Mouse (Mus musculus) megakaryocyte-erythroid progenitor cell, adult 5 weeks (primary cell): ENCODE measurements around the gene Dclk3. TPM values are rescaled to one million over a fixed set of nuclear protein-coding genes. Genes with fewer than 3 reads are reported as not detected.

ENCODE experiments used
- polyA plus RNA-seq: library from polyadenylated mRNA; stranded (reverse); fragments of >175 nt; gene quantifications from 2 replicates; pipeline ENCODE4 v1.2.3, GENCODE M21; 2012

Gene Dclk3
- polyA plus RNA-seq, result 0.02 TPM in 1 of 2 replicates, not detected in the other

DNA sequence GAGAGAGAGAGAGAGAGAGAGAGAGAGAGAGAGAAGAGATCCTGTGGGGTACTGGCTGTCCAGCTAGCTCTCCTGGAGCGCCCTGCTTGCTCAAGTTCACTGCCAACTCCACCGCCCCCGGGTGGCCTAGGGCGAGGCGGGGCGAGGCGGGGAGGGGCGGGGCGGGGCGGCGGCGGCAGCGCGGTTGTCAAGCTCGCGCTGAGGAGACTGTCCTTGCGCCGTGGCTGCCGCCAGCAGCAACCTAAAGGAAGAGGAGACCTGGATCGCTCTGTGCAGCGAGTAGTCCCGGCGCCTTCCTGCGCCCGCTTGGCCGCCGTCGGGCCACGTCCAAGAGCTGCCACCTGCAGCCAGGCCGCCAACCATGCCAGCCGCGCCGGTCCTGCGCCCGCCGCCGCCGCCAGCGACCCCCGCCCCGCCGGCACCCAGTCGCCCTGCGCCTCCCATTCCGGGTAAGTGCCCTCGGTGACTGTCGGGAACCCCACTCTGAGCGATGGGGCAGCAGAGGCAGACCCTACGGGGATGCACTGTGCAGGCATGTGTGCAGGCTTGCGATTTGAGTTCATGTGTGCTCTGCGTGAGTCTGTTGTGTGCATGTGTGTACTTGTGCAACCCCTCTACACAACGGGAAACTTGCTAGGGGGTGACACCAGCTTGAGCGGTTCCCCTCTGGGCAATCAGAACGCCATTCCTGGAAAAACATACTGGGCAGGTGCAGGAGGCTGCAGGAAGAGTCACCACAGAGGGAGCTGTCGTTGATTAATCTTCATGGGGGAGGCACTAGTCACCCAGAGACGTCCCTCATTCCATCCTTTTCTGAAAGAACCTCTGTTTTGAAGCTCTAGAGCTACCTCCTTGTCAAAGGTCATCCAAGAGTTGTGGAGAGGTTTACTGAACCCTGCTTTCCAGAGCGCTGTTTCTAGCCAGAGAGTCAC is at the start of gene Dclk3:
Dclk3 (plus strand) TSS at position 178 of the 932 bp plus-strand sequence.

Other genes starting within 250 kb of the Dclk3 start
- 5.7 and 7.1 TPM in 2 replicates for gene Mlh1, start 167.3 kb upstream of the Dclk3 start, polyA plus RNA-seq
- gene Epm2aip1, start 167.2 kb upstream of the Dclk3 start, polyA plus RNA-seq, result 2.1 TPM in 2 replicates
- 0.01 TPM in 2 replicates for gene Trank1, start 127.3 kb upstream of the Dclk3 start, polyA plus RNA-seq